Mouse (Mus musculus) cerebellum, adult 2 months (tissue): ENCODE data around the gene Hsd17b12.

Source experiments
- CTCF ChIP-seq: fragments of 200-500 bp; IDR thresholded peaks from 2 replicates; pipeline ENCODE4 v1.5.1; 2011; ENCODE audit warnings: low read depth, mild to moderate bottlenecking, control low read depth, low read length, moderate library complexity, borderline replicate concordance; ENCODE audit not compliant: insufficient read depth
- POLR2A ChIP-seq: fragments of 200-500 bp; IDR thresholded peaks from 2 replicates; pipeline ENCODE4 v1.6.1; 2011; ENCODE audit warnings: low read length, control low read depth, borderline replicate concordance; ENCODE audit not compliant: insufficient read depth

GRCm38 (mm10) chr2:94044174-94044573, 113.6 kb downstream of the Hsd17b12 start:
- no peak for TF ChIP-seq CTCF
- no peak for TF ChIP-seq POLR2A
